Mouse (Mus musculus) monocyte, adult 5-6 weeks (primary cell): ENCODE results near the gene Arnt. TPM values are rescaled to one million over a fixed set of nuclear protein-coding genes. Genes with fewer than 3 reads are reported as not detected.
"Not testable (repeated sequence)": the region's sequence is repeated elsewhere in the genome, so short reads cannot be mapped to it uniquely, and the experiment has no call there.

Experiments used
- ATAC-seq: fragments of 153-309, 156-312 bp; replicated peaks from 2 replicates; pipeline ENCODE4 v1.8.0; 2017; ENCODE audit warnings: mild to moderate bottlenecking; ENCODE audit not compliant: low TSS enrichment, insufficient number of reproducible peaks, severe bottlenecking, poor library complexity, low FRiP score
- total RNA-seq: library from RNA; stranded (forward); fragments of 200-1000, 200-491, 200-594 nt; gene quantifications from 3 replicates; pipeline ENCODE4 v1.2.3, GENCODE M21; 2017

Gene Arnt
- total RNA-seq, 1 experiment from 2014 or later = 46.7 TPM

- no peak for ATAC-seq
Measured at GRCm38 (mm10) chr3:95519315-95519714, 85.1 kb downstream of the Arnt start.

DNA sequence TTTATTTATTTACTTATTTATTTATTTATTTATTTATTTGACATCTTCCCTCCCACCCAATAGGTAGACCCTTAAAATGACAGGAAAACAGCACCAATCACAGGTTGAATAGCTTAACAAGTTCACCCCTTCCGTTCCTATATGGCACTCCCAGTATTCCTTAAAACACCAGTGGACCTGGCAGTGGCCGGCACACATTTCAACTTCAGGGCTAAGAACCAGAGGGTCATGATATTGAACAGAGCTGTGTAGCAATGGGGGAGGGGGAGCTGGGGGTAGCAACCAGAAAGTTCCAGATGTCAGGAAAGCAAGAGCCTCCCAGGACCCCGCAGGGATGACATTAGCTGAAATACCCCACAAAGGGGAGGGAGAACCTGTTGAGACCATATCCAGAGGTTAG, 85.9 kb downstream of the Arnt start:
- ATAC-seq = no peak

DNA sequence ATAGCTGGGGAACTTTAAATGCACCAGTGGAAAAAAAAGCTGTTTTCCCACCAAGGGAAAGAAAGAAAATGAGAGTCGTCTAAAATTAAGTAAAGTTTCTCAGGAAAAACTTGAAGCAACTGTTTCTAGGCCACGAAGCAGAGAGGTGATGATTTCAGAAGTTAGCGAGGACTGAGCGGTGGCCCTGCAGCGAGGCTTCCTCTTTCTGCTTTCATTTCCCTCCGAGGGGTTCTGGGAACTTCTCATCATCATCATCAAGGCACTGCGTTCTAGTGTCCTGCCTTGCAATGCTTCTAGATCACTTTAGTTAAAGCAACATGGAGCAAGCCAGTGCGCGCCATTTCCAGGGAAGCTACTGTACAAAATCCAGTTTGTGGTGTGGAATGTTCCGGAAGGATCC, 87.0 kb downstream of the Arnt start:
- peak; percentile 69 for ATAC-seq

DNA sequence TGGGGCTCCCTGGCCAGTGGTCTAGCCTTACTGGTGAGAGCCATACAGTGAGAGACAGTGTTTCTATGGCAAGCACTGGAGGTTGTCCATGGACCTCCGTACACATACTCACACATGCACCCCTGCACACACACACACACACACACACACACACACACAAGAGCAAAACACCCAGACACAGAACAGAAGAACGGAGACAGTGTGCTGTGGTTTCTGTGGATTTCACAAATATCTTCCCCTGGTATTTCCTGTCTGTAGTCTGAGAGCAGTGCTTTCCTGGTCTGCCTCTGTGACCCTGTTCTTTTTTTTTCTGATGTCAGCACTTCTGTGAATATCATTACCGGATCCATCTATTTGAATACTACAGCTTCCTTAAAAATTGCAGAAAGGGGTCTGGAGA, 89.5 kb downstream of the Arnt start:
- ATAC-seq = peak; percentile 55

- ATAC-seq = no peak
Measured at GRCm38 (mm10) chr3:95524673-95525072, 90.5 kb downstream of the Arnt start.

DNA sequence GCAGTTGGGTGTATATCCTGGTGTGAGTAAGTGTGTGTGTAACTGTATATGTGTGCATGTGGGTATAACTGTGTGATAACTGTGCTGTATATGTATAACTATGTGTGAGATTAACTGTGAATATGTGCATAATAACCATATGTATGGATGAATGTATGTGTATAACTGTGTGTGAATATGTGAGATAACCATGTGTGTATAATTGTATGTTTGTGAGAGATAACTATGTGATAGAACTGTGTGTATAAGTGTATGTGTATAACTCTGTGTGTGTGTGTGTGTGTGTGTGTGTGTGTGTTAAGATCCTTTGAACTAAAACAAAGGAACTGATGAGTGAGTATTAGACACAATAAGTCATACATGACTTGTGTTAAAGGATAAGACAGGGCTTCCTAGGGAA, 91.9 kb downstream of the Arnt start:
- ATAC-seq = no peak

DNA sequence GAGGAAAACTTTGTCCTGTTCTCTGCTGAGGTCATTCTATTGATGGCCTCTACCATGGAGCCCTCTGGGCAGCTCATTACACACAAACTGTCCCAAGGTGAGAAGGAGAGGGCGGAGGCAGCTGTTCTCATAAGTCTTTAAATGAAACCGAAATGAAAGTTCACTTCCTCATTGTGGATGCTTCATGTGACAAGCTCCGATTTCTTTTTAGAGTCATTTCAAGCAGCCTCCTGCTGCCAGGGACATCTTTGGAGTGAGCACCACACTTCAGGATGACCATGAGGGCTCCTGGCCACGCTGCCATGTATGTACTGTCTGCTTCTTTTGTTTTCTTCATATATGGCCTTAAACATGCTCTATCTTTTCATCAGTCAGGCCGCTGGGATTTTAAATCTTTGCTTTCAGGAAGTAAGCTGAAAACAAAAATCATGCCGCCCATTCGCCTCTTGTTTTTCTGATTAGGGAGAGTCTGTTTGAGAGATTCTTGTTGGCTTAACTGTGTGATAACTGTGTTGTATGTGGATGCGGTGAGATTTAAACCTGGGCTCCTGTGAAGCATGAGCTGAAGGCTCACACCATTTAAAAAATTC, 92.5 kb downstream of the Arnt start, which contains the start of gene Ctss:
Ctss (plus strand) TSS at position 165 of the 590 bp plus-strand sequence.
- peak; percentile 44 for ATAC-seq

DNA sequence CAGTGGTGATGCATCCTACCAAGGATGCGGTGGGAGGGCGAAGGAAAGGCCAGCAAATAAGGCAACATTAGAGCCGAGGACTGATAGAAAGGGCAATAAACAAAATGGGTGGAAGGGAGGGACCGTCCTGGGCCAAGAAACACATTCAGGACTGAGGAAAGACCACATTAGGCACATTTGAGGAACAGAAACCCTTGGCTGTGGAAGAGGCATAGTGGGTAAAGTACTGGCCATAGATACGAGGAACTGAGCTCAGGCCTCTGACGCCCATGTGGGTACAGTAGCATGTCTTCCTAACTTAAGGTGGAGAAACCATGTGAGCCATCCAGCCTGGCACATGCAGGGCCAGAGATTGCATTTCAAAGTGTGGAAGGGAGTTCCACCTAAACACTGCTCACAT, 95.6 kb downstream of the Arnt start:
- peak; percentile 95 for ATAC-seq

- no peak for ATAC-seq
Measured at GRCm38 (mm10) chr3:95531025-95531424, 96.8 kb downstream of the Arnt start.

GRCm38 (mm10) chr3:95533364-95533763, 99.2 kb downstream of the Arnt start:
- no peak for ATAC-seq

- ATAC-seq = no peak
Measured at GRCm38 (mm10) chr3:95534927-95535326, 100.7 kb downstream of the Arnt start.

GRCm38 (mm10) chr3:95538936-95539335, 104.7 kb downstream of the Arnt start:
- no peak for ATAC-seq

DNA sequence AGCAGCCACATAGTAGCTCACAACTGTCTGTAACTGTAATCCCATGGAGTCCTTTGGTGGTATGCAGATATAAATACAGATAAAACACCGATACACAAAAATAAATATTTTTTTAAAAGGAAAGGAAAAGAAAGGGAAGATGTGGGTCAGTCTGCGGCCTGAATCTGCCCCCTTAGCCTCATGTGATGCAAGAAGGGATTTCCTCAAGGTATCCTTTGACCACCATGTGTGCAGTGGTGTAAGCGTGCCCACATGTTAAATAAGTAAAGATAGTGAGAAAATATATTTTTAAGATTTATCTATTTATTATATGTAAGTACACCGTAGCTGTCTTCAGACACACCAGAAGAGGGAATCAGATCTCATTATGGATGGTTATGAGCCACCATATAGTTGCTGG, 105.6 kb downstream of the Arnt start:
- ATAC-seq = no peak

- not testable (repeated sequence) for ATAC-seq
Measured at GRCm38 (mm10) chr3:95541186-95541585, 107.0 kb downstream of the Arnt start.

DNA sequence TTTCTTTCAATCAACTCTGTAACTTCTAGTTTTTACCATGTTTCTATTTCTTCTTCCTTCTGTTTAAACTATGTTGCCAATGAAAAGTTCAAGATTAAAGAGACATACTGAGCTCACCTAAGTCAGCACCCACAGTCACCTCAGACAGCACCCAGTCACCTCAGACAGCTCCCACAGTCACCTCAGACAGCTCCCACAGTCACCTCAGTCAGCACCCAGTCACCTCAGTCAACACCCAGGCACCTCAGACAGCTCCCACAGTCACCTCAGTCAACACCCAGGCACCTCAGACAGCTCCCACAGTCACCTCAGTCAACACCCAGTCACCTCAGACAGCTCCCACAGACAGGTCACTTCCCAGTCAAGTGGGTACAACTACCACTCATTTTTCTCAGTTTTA, 108.0 kb downstream of the Arnt start:
- no peak for ATAC-seq

- no peak for ATAC-seq
Measured at GRCm38 (mm10) chr3:95542981-95543380, 108.8 kb downstream of the Arnt start.

Other genes starting within 250 kb of the Arnt start
- gene Gabpb2, start 216.5 kb upstream of the Arnt start, total RNA-seq = 87.0 to 129 TPM (median 91.1 TPM) in 3 replicates
- gene Cdc42se1, start 205.7 kb upstream of the Arnt start, total RNA-seq = 122 to 191 TPM (median 182 TPM) in 3 replicates
- gene Mllt11, start 202.2 kb upstream of the Arnt start, total RNA-seq = 6.2 to 18.2 TPM (median 9.1 TPM) in 3 replicates
- not detected in 3 replicates for gene Gm128, start 192.8 kb upstream of the Arnt start, total RNA-seq
- not detected in 3 replicates for gene Bnipl, start 183.2 kb upstream of the Arnt start, total RNA-seq
- gene Mindy1, start 153.0 kb upstream of the Arnt start, total RNA-seq = 21.6 to 32.4 TPM (median 30.4 TPM) in 3 replicates
- 8.1 to 16.9 TPM (median 8.6 TPM) in 3 replicates for gene Prune1, start 152.3 kb upstream of the Arnt start, total RNA-seq
- 0.64 to 1.9 TPM (median 0.78 TPM) in 3 replicates for gene Anxa9, start 127.2 kb upstream of the Arnt start, total RNA-seq
- 125 to 137 TPM (median 130 TPM) in 3 replicates for gene Cers2, start 119.6 kb upstream of the Arnt start, total RNA-seq
- 21.0 to 33.6 TPM (median 22.6 TPM) in 3 replicates for gene Setdb1, start 77.2 kb upstream of the Arnt start, total RNA-seq
- not detected in 3 replicates for gene 4930558C23Rik, start 31.5 kb upstream of the Arnt start, total RNA-seq
- gene Ctsk, start 64.9 kb downstream of the Arnt start, total RNA-seq = 0.19 to 0.87 TPM (median 0.75 TPM) in 3 replicates
- gene Ctss, start 92.4 kb downstream of the Arnt start, total RNA-seq = 2,267 to 4,734 TPM (median 3,937 TPM) in 3 replicates
- not detected in 3 replicates for gene Hormad1, start 125.3 kb downstream of the Arnt start, total RNA-seq
- gene Golph3l, start 154.5 kb downstream of the Arnt start, total RNA-seq = 26.6 to 53.1 TPM (median 29.7 TPM) in 3 replicates
- 127 to 153 TPM (median 131 TPM) in 3 replicates for gene Ensa, start 190.6 kb downstream of the Arnt start, total RNA-seq
- gene Mcl1, start 224.4 kb downstream of the Arnt start, total RNA-seq = 678 to 973 TPM (median 884 TPM) in 3 replicates